Mouse (Mus musculus): ENCODE results near the gene Arl3. TPM values are rescaled to one million over a fixed set of nuclear protein-coding genes. Genes with fewer than 3 reads are reported as not detected.
"Not testable (repeated sequence)": the region's sequence is repeated elsewhere in the genome, so short reads cannot be mapped to it uniquely, and the experiment has no call there.

The Arl3 gene
- polyA plus RNA-seq, 1 experiment = 6.8 TPM

DNA sequence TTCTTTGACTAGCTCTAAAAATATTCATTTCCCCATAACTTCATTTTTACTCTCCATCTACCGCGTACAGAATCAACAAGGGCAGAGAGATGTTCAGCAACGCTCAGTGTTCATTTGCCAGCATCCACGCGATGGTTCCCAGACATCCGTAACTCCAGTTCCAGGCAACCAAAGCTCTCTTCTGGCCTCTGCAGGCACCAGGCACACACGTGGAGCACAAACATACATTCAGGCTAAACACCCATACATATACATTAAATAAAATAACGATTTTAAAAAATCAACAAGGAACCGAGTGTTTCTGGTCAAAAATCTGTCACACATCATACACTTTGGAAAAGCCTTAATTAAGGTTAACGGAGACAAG, 1.1 kb downstream of the Arl3 start:
- Histone ChIP-seq H3K4me1 (ENCODE audit: control insufficient read depth, insufficient read depth, insufficient read length) (no peaks in the 10 kb centered on the region; the same call in 1 of the 2 replicates), H3K27ac (ENCODE audit: insufficient read depth, low read length) (no peak overlapping the region), H3K4me3 (ENCODE audit: extremely low read depth, insufficient read depth, insufficient read length) (no peak overlapping the region), H3K36me3 (ENCODE audit: control insufficient read depth, insufficient read depth, low read length) (no peaks in the 10 kb centered on the region), H3K27me3 (ENCODE audit: control insufficient read depth, insufficient read depth, low read length) (no peaks in the 10 kb centered on the region)
- no peak for TF ChIP-seq CTCF (IDR thresholded peaks at IDR 0.05; ENCODE audit: extremely low read depth, insufficient read depth, insufficient read length, insufficient replicate concordance)
- DNase-seq (ENCODE audit: low read depth in 1 of 2, low spot score in 2 of 2) = no peak
- 68% methylated on average over 10 of the region's 10 CpGs for WGBS

DNA sequence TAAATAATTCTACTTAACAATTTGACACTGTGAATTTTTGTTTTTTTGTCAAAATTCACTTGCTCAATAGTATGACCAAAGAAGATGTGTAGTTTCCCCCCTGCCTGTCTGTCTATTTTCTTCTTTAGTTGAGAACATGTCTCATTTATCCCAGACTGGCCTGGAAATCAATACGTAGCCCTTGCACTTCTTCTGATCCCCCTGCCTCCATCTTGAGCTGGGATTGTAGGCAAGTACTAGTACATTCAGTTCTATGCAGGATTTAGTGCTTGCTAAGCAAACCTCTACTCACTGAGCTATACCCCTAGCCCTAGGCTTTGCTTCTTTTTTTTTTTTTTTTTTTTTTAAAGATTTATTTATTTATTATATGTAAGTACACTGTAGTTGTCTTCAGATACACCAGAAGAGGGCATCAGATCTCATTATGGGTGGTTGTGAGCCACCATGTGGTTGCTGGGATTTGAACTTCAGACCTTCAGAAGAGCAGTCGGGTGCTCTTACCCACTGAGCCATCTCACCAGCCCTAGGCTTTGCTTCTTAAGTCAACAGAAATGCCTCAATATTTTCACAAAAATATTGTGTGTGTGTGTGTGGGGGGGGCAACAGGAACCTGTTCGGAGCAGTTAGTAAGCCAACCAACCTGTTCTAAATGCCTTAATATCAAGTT, 1.7 kb downstream of the Arl3 start:
- H3K27ac ChIP-seq (ENCODE audit: insufficient read depth, low read length); H3K4me3 ChIP-seq (ENCODE audit: extremely low read depth, insufficient read depth, insufficient read length); H3K36me3 ChIP-seq (ENCODE audit: control insufficient read depth, insufficient read depth, low read length); H3K27me3 ChIP-seq (ENCODE audit: control insufficient read depth, insufficient read depth, low read length); DNase-seq (ENCODE audit: low read depth in 1 of 2, low spot score in 2 of 2); H3K4me1 ChIP-seq (ENCODE audit: control insufficient read depth, insufficient read depth, insufficient read length): not testable (repeated sequence)
- WGBS = 84% methylated on average over 3 of the region's 3 CpGs

DNA sequence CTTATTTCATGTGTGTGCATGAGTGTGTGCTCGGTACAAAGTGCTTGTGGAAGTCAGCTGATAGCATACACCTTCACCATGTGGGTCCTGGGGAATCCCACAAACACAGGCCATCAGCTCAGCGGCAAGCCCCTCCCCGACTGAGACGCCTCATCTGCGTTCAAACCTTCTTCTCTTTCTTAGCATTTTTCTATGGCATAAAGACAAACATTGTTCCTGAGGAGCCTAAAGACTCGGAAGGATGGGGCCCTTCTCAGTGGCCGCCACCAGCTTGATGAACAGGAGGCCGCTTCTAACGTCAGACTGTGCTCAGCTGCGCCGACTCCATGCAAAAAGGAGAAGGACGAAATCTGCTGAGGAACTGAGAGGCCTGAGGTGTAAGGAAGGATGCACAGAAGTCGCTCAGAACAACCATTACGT, 8.9 kb downstream of the Arl3 start:
- Histone ChIP-seq H3K27ac (ENCODE audit: insufficient read depth, low read length) (peak overlapping the region; percentile 68), H3K27me3 (ENCODE audit: control insufficient read depth, insufficient read depth, low read length) (no peaks in the 10 kb centered on the region), H3K36me3 (ENCODE audit: control insufficient read depth, insufficient read depth, low read length) (no peaks in the 10 kb centered on the region), H3K4me1 (ENCODE audit: control insufficient read depth, insufficient read depth, insufficient read length) (no peaks in the 10 kb centered on the region), H3K4me3 (ENCODE audit: extremely low read depth, insufficient read depth, insufficient read length) (no peak overlapping the region)
- DNase-seq (ENCODE audit: low read depth in 1 of 2, low spot score in 2 of 2) = no peak
- WGBS = 56% methylated on average over 14 of the region's 14 CpGs
- no peak for TF ChIP-seq CTCF (IDR thresholded peaks at IDR 0.05; ENCODE audit: extremely low read depth, insufficient read depth, insufficient read length, insufficient replicate concordance)
- no peak for TF ChIP-seq POLR2A (IDR thresholded peaks at IDR 0.05; ENCODE audit: low read depth, low read length)

DNA sequence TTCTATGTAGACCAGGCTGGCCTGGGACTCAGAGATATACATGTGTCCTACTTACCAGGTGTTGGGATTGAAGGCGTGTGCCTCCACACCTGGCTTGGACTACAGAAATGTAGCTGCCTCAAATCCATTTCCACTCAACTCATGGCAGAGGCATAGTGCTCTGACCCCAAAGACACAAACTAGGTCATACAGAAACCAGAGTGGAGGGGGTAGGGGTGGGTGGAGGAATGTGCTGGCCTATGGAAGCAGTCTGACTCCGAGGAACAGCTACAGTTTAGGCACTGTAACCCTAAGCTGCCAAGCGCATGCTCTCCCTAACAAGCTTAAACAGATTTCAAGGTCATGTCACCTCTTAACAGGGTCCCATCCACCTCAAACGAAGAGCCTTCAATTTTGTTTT, 9.4 kb downstream of the Arl3 start:
- no peak for DNase-seq (ENCODE audit: low read depth in 1 of 2, low spot score in 2 of 2)
- no peaks in the 10 kb centered on the region for H3K36me3 ChIP-seq (ENCODE audit: control insufficient read depth, insufficient read depth, low read length)
- no peak overlapping the region for H3K27ac ChIP-seq (ENCODE audit: insufficient read depth, low read length)
- no peak overlapping the region for H3K4me3 ChIP-seq (ENCODE audit: extremely low read depth, insufficient read depth, insufficient read length)
- H3K27me3 ChIP-seq (ENCODE audit: control insufficient read depth, insufficient read depth, low read length) = no peaks in the 10 kb centered on the region
- no peak for TF ChIP-seq POLR2A (IDR thresholded peaks at IDR 0.05; ENCODE audit: low read depth, low read length)
- no peak for TF ChIP-seq CTCF (IDR thresholded peaks at IDR 0.05; ENCODE audit: extremely low read depth, insufficient read depth, insufficient read length, insufficient replicate concordance)
- no peaks in the 10 kb centered on the region for H3K4me1 ChIP-seq (ENCODE audit: control insufficient read depth, insufficient read depth, insufficient read length)
- WGBS = 91% methylated on average over 4 of the region's 4 CpGs

DNA sequence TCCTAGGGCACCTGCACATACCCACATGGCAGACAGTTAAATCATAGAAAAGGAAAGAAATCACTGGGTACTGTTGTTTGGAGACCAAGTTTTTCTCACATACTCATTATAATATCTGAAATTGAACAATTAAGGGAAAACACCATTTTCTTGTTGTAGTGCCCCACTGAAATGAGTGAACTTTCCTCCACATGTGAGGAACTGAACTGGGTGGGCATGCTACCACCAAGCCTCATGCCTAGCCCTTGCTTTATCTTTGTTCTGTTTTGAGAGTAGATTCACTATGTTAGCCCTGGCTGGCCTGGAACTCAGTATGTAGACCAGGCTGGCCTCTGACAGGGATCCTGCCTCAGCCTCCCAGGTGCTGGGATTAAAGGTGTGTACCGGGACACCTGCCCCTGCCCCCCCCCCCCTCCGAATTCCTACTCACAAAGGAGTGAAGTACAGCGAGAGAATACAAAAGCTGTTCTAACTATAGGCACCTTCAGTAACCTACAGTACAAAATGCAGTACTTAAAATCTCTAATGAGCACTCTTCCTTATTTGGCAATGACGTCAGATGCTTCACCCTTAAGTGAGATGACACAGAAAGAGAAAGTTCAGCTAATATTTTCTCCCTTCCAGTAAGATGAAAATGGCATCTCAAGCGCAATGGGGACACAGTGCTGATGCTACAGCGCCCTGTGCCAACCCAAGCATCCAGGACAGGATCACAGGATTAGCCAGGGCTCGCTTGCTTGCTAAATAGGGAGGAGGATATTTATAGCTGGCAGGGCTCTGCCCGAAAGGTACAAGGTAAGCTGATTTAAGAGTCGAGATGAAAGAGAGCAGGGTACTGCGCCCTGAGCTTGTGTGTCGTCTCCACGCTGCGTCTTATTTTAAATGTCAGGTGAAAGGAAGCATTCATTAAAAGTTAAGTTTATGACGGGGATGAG, 10.2 kb downstream of the Arl3 start:
- no peak overlapping the region for H3K4me3 ChIP-seq (ENCODE audit: extremely low read depth, insufficient read depth, insufficient read length)
- H3K36me3 ChIP-seq (ENCODE audit: control insufficient read depth, insufficient read depth, low read length) = no peaks in the 10 kb centered on the region
- 89% methylated on average over 14 of the region's 14 CpGs for WGBS
- no peak overlapping the region for H3K27ac ChIP-seq (ENCODE audit: insufficient read depth, low read length)
- no peaks in the 10 kb centered on the region for H3K27me3 ChIP-seq (ENCODE audit: control insufficient read depth, insufficient read depth, low read length)
- H3K4me1 ChIP-seq (ENCODE audit: control insufficient read depth, insufficient read depth, insufficient read length) = no peaks in the 10 kb centered on the region
- TF ChIP-seq POLR2A (IDR thresholded peaks at IDR 0.05; ENCODE audit: low read depth, low read length) (no peak), CTCF (IDR thresholded peaks at IDR 0.05; ENCODE audit: extremely low read depth, insufficient read depth, insufficient read length, insufficient replicate concordance) (no peak)
- no peak for DNase-seq (ENCODE audit: low read depth in 1 of 2, low spot score in 2 of 2)

DNA sequence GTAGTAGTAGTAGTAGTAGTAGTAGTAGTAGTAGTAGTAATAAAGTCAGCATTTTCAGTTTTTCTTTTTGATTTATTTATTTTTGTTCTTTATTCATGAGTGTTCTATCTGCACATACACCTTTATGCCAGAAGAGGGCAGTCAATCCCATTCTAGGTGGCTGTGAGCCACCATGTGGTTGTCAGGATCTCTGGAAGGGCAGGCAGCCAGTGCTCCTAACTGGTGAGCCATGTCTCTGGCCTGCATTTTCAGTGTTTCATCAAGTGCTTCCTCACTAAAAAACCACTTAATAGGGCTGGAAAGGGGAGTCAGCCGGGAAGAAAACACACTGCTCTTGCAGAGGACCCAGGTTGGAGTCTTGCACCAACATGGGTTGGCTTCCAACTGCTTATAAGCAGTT, 10.9 kb downstream of the Arl3 start:
- Histone ChIP-seq H3K4me3 (ENCODE audit: extremely low read depth, insufficient read depth, insufficient read length) (no peak overlapping the region), H3K27me3 (ENCODE audit: control insufficient read depth, insufficient read depth, low read length) (no peaks in the 10 kb centered on the region), H3K36me3 (ENCODE audit: control insufficient read depth, insufficient read depth, low read length) (no peaks in the 10 kb centered on the region), H3K4me1 (ENCODE audit: control insufficient read depth, insufficient read depth, insufficient read length) (no peaks in the 10 kb centered on the region), H3K27ac (ENCODE audit: insufficient read depth, low read length) (no peak overlapping the region)
- peak; percentile 19 to 23 for DNase-seq (ENCODE audit: low read depth in 1 of 2, low spot score in 2 of 2)
- TF ChIP-seq POLR2A (IDR thresholded peaks at IDR 0.05; ENCODE audit: low read depth, low read length) = no peak
- TF ChIP-seq CTCF (IDR thresholded peaks at IDR 0.05; ENCODE audit: extremely low read depth, insufficient read depth, insufficient read length, insufficient replicate concordance) = peak; percentile 40; the same call in 1 of the 2 replicates
- 35% methylated on average over 1 of the region's 1 CpGs for WGBS

DNA sequence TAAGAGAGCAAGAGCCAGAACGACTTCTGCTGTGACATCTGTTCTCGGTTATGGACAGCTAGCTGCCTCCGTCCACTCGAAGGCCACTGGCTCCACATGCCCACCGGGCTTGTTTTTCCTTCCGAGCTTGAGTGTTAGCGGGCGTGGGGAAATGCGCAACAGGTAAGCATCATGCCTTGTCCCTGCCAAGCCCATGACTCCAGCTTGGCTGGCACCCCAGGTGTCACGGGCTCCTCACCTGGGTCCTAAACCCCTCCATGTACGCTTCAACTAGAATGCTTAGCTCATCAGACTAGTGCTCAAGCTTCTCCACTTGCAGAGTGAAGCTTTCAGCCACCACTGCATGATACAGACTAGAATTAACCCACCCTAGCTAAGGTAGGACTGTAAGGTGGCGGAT, 14.4 kb downstream of the Arl3 start:
- no peak for DNase-seq (ENCODE audit: low read depth in 1 of 2, low spot score in 2 of 2)
- no peak overlapping the region for H3K4me3 ChIP-seq (ENCODE audit: extremely low read depth, insufficient read depth, insufficient read length)
- no peaks in the 10 kb centered on the region for H3K27me3 ChIP-seq (ENCODE audit: control insufficient read depth, insufficient read depth, low read length)
- no peak overlapping the region for H3K27ac ChIP-seq (ENCODE audit: insufficient read depth, low read length)
- TF ChIP-seq POLR2A (IDR thresholded peaks at IDR 0.05; ENCODE audit: low read depth, low read length) (no peak), CTCF (IDR thresholded peaks at IDR 0.05; ENCODE audit: extremely low read depth, insufficient read depth, insufficient read length, insufficient replicate concordance) (no peak)
- no peaks in the 10 kb centered on the region for H3K36me3 ChIP-seq (ENCODE audit: control insufficient read depth, insufficient read depth, low read length)
- WGBS = 88% methylated on average over 12 of the region's 12 CpGs
- H3K4me1 ChIP-seq (ENCODE audit: control insufficient read depth, insufficient read depth, insufficient read length) = no peaks in the 10 kb centered on the region
